ENCODE assay signal across 19 mouse cellular contexts in genomic region chr4:56532921-56533320, GRCm38 (mm10).
DNase-seq lines count a peak whose midpoint lies in the region; ATAC-seq and TF ChIP-seq lines count a peak whose summit lies in the region.
"Had no signal": no experiment of that assay in that cellular context is flagged by ENCODE, and none has a peak within 500 bp of the region (broad histone marks: within the 10 kb centered on the region; RNA-seq: fewer than 3 reads in every experiment).

No protein-coding gene starts in this region.

- TF ChIP-seq CTCF in heart, adult 2 months (IDR thresholded peaks at IDR 0.05), result no peak

- no peak overlapping the region for H3K9ac ChIP-seq in heart, adult 2 months (ENCODE audit: low read depth, low read length)
- H3K9ac ChIP-seq in midbrain, embryonic 11.5 days (ENCODE audit: low read length), result no peak overlapping the region
- no peak overlapping the region for H3K9ac ChIP-seq in midbrain, embryonic 16.5 days (ENCODE audit: low read depth, low read length)
- no peak overlapping the region for H3K9ac ChIP-seq in limb, embryonic 14.5 days (ENCODE audit: low read depth, low read length, severe bottlenecking)
- H3K9ac ChIP-seq: forebrain, embryonic 12.5 days; heart, embryonic 15.5 days; liver, embryonic 14.5 days; midbrain, embryonic 15.5 days; neural tube, embryonic 15.5 days had no signal

- intact Hi-C loops in heart, adult 2 months (cut with DNase I), result no loop called here
- intact Hi-C loops in heart, postnatal 36 days (cut with DNase I), result no loop called here

- no peaks in the 10 kb centered on the region for H3K4me1 ChIP-seq in heart, adult 2 months (ENCODE audit: control insufficient read depth, insufficient read depth, low read length)
- no peaks in the 10 kb centered on the region for H3K4me1 ChIP-seq in midbrain, embryonic 11.5 days (ENCODE audit: control insufficient read depth, insufficient read depth, low read length)
- H3K4me1 ChIP-seq in midbrain, embryonic 16.5 days (ENCODE audit: control insufficient read depth, insufficient read depth, low read length), result no peaks in the 10 kb centered on the region
- peaks cover 7% of the 10 kb centered on the region for H3K4me1 ChIP-seq in limb, embryonic 14.5 days (ENCODE audit: control insufficient read depth, insufficient read depth, low read length)
- H3K4me1 ChIP-seq: forebrain, embryonic 12.5 days; midbrain, embryonic 15.5 days; neural tube, embryonic 15.5 days had no signal

- no peaks in the 10 kb centered on the region for H3K27me3 ChIP-seq in heart, adult 2 months (ENCODE audit: control insufficient read depth, insufficient read depth, low read length)
- H3K27me3 ChIP-seq in midbrain, embryonic 11.5 days (ENCODE audit: control insufficient read depth, insufficient read depth, low read length), result no peaks in the 10 kb centered on the region
- H3K27me3 ChIP-seq in midbrain, embryonic 16.5 days (ENCODE audit: control insufficient read depth, insufficient read depth, low read depth, low read length), result no peaks in the 10 kb centered on the region
- H3K27me3 ChIP-seq in limb, embryonic 14.5 days (ENCODE audit: control insufficient read depth, insufficient read depth, low read length), result no peaks in the 10 kb centered on the region
- H3K27me3 ChIP-seq: forebrain, embryonic 12.5 days; heart, embryonic 15.5 days; midbrain, embryonic 15.5 days; neural tube, embryonic 15.5 days had no signal

- H3K4me3 ChIP-seq in heart, adult 2 months, result no peak overlapping the region
- no peak overlapping the region for H3K4me3 ChIP-seq in midbrain, embryonic 11.5 days (ENCODE audit: low read depth, low read length)
- no peak overlapping the region for H3K4me3 ChIP-seq in midbrain, embryonic 16.5 days (ENCODE audit: low read depth, low read length)
- no peak overlapping the region for H3K4me3 ChIP-seq in limb, embryonic 14.5 days (replicated peaks; ENCODE audit: low read length)
- H3K4me3 ChIP-seq: forebrain, embryonic 12.5 days; heart, embryonic 15.5 days; left cerebral cortex, adult 2 months; midbrain, embryonic 15.5 days; neural tube, embryonic 15.5 days had no signal

- no peak overlapping the region for H3K4me2 ChIP-seq in midbrain, embryonic 11.5 days
- H3K4me2 ChIP-seq in midbrain, embryonic 16.5 days (ENCODE audit: low read length), result no peak overlapping the region
- no peak overlapping the region for H3K4me2 ChIP-seq in limb, embryonic 14.5 days (replicated peaks; ENCODE audit: low read depth, low read length, severe bottlenecking)
- H3K4me2 ChIP-seq: forebrain, embryonic 12.5 days; heart, embryonic 15.5 days; midbrain, embryonic 15.5 days; neural tube, embryonic 15.5 days had no signal

- no peaks in the 10 kb centered on the region for H3K9me3 ChIP-seq in midbrain, embryonic 11.5 days (ENCODE audit: control insufficient read depth, low read length)
- H3K9me3 ChIP-seq in midbrain, embryonic 16.5 days (replicated peaks; ENCODE audit: control insufficient read depth, low read length, poor library complexity, severe bottlenecking), result no peaks in the 10 kb centered on the region; the same call in 1 of the 2 replicates
- no peaks in the 10 kb centered on the region for H3K9me3 ChIP-seq in limb, embryonic 14.5 days (ENCODE audit: control insufficient read depth, low read length)
- H3K9me3 ChIP-seq: forebrain, embryonic 12.5 days; heart, embryonic 15.5 days; midbrain, embryonic 15.5 days; neural tube, embryonic 15.5 days had no signal

- DNase-seq in heart, postnatal 4 days, result peak; percentile 5
- no peak for DNase-seq in heart, adult 2 months
- peak; percentile 45 for DNase-seq in midbrain, embryonic 11.5 days (ENCODE audit: low spot score, missing footprints)
- DNase-seq in limb, embryonic 14.5 days (ENCODE audit: low spot score), result peak; percentile 21
- DNase-seq in adrenal gland, adult 2 months, result no peak
- DNase-seq in heart, postnatal 36 days, result no peak
- DNase-seq: adrenal gland, postnatal 36 days; gastrocnemius, postnatal 14 days; kidney, adult 18-20 months; lung, postnatal 14 days had no signal

- no peaks in the 10 kb centered on the region for H3K36me3 ChIP-seq in heart, adult 2 months (ENCODE audit: control insufficient read depth, insufficient read depth, low read length)
- H3K36me3 ChIP-seq in midbrain, embryonic 11.5 days (ENCODE audit: control insufficient read depth, insufficient read depth, low read length), result no peaks in the 10 kb centered on the region
- no peaks in the 10 kb centered on the region for H3K36me3 ChIP-seq in midbrain, embryonic 16.5 days (ENCODE audit: control insufficient read depth, insufficient read depth, low read length)
- no peaks in the 10 kb centered on the region for H3K36me3 ChIP-seq in limb, embryonic 14.5 days (ENCODE audit: control insufficient read depth, insufficient read depth, low read length)
- H3K36me3 ChIP-seq: forebrain, embryonic 12.5 days; heart, embryonic 15.5 days; midbrain, embryonic 15.5 days; neural tube, embryonic 15.5 days had no signal

- H3K79me2 ChIP-seq in heart, adult 2 months (replicated peaks; ENCODE audit: control insufficient read depth, insufficient read depth, low read length), result no peaks in the 10 kb centered on the region

- TF ChIP-seq EP300 in heart, adult 2 months (IDR thresholded peaks at IDR 0.05; ENCODE audit: insufficient read depth, low read depth, low read length), result no peak

- WGBS in heart, adult 2 months, result 27% methylated on average over 9 of the region's 9 CpGs
- WGBS in midbrain, embryonic 11.5 days, result 88% methylated on average over 9 of the region's 9 CpGs
- 83% methylated on average over 9 of the region's 9 CpGs for WGBS in midbrain, embryonic 16.5 days
- WGBS in limb, embryonic 14.5 days, result 39% methylated on average over 9 of the region's 9 CpGs

- no peak overlapping the region for H3K27ac ChIP-seq in heart, adult 2 months
- H3K27ac ChIP-seq in midbrain, embryonic 11.5 days (ENCODE audit: low read depth, low read length), result no peak overlapping the region
- no peak overlapping the region for H3K27ac ChIP-seq in midbrain, embryonic 16.5 days (ENCODE audit: low read length)
- no peak overlapping the region; the same call in 1 of the 2 replicates for H3K27ac ChIP-seq in limb, embryonic 14.5 days (replicated peaks; ENCODE audit: low read depth, low read length)
- H3K27ac ChIP-seq: forebrain, embryonic 12.5 days; heart, embryonic 15.5 days; kidney, postnatal 0 days; left cerebral cortex, adult 2 months; liver, embryonic 14.5 days; midbrain, embryonic 15.5 days; neural tube, embryonic 15.5 days had no signal

- ATAC-seq in midbrain, embryonic 11.5 days (ENCODE audit: low FRiP score), result no peak
- ATAC-seq in midbrain, embryonic 16.5 days, result no peak
- no peak for ATAC-seq in limb, embryonic 14.5 days (ENCODE audit: low FRiP score, low read depth)
- ATAC-seq: activated CD4-positive, CD25-positive, alpha-beta regulatory T cell, adult 4 months; midbrain, embryonic 15.5 days had no signal

- no peak for TF ChIP-seq POLR2A in heart, adult 2 months (IDR thresholded peaks at IDR 0.05; ENCODE audit: insufficient read depth, low read depth, low read length)
- no peak for TF ChIP-seq POLR2A in limb, embryonic 14.5 days (IDR thresholded peaks at IDR 0.05; ENCODE audit: borderline replicate concordance, extremely low read depth, insufficient read depth, insufficient read length)

Comparison
In these comparisons a context has a peak if more than half of its experiments do, and no peak if none do; other contexts are left out.
1. DNase-seq: peak in heart, postnatal 4 days (single experiment), midbrain, embryonic 11.5 days (single experiment) and limb, embryonic 14.5 days (single experiment); none in heart, adult 2 months (0 of 2), adrenal gland, adult 2 months (single experiment) and heart, postnatal 36 days (0 of 2).